Mouse (Mus musculus): ENCODE results near the gene Gm10160. TPM values are rescaled to one million over a fixed set of nuclear protein-coding genes. Genes with fewer than 3 reads are reported as not detected.
A peak's percentile ranks its signal among the peaks of the same experiment; 100 is the strongest.
"Not testable (repeated sequence)": the region's sequence is repeated elsewhere in the genome, so short reads cannot be mapped to it uniquely, and the experiment has no call there.

Gm10160 gene
- polyA plus RNA-seq, 1 experiment = not detected

GRCm38 (mm10) chr7:81840661-81841181 lies 14.9 kb downstream of the Gm10160 start:
- no peak overlapping the region for H3K4me3 ChIP-seq (ENCODE audit: insufficient read depth, low read length)
- TF ChIP-seq CTCF (IDR thresholded peaks at IDR 0.05; ENCODE audit: extremely low read depth, insufficient read depth, low read length) = no peak
- no peak for TF ChIP-seq POLR2A (IDR thresholded peaks at IDR 0.05; ENCODE audit: extremely low read depth, insufficient read depth, low read length)
- H3K27ac ChIP-seq (ENCODE audit: insufficient read depth, low read length) = peak overlapping the region; percentile 60

GRCm38 (mm10) chr7:81839746-81840145 lies 15.8 kb downstream of the Gm10160 start:
- H3K4me1 ChIP-seq (ENCODE audit: control insufficient read depth, insufficient read depth, low read length) = peaks cover 14% of the 10 kb centered on the region
- TF ChIP-seq CTCF (IDR thresholded peaks at IDR 0.05; ENCODE audit: extremely low read depth, insufficient read depth, low read length) (no peak), POLR2A (IDR thresholded peaks at IDR 0.05; ENCODE audit: extremely low read depth, insufficient read depth, low read length) (no peak)
- no peak overlapping the region for H3K27ac ChIP-seq (ENCODE audit: insufficient read depth, low read length)

More at GRCm38 (mm10) chr7:81840661-81841181, 14.9 kb downstream of the Gm10160 start:
- peaks cover 14% of the 10 kb centered on the region for H3K4me1 ChIP-seq (ENCODE audit: control insufficient read depth, insufficient read depth, low read length)

GRCm38 (mm10) chr7:81837771-81838170 lies 17.8 kb downstream of the Gm10160 start:
- peaks cover 14% of the 10 kb centered on the region for H3K4me1 ChIP-seq (ENCODE audit: control insufficient read depth, insufficient read depth, low read length)
- H3K4me3 ChIP-seq (ENCODE audit: insufficient read depth, low read length) = not testable (repeated sequence)

More at GRCm38 (mm10) chr7:81839746-81840145, 15.8 kb downstream of the Gm10160 start:
- H3K4me3 ChIP-seq (ENCODE audit: insufficient read depth, low read length) = no peak overlapping the region

GRCm38 (mm10) chr7:81835430-81835829 lies 20.2 kb downstream of the Gm10160 start:
- TF ChIP-seq CTCF (IDR thresholded peaks at IDR 0.05; ENCODE audit: extremely low read depth, insufficient read depth, low read length) (no peak), POLR2A (IDR thresholded peaks at IDR 0.05; ENCODE audit: extremely low read depth, insufficient read depth, low read length) (no peak)
- Histone ChIP-seq H3K4me1 (ENCODE audit: control insufficient read depth, insufficient read depth, low read length) (peaks cover 5% of the 10 kb centered on the region), H3K4me3 (ENCODE audit: insufficient read depth, low read length) (no peak overlapping the region), H3K27ac (ENCODE audit: insufficient read depth, low read length) (no peak overlapping the region)

More at GRCm38 (mm10) chr7:81837771-81838170, 17.8 kb downstream of the Gm10160 start:
- not testable (repeated sequence) for H3K27ac ChIP-seq (ENCODE audit: insufficient read depth, low read length)

GRCm38 (mm10) chr7:81834847-81835246 lies 20.7 kb downstream of the Gm10160 start:
- Histone ChIP-seq H3K4me3 (ENCODE audit: insufficient read depth, low read length) (no peak overlapping the region), H3K27ac (ENCODE audit: insufficient read depth, low read length) (no peak overlapping the region), H3K4me1 (ENCODE audit: control insufficient read depth, insufficient read depth, low read length) (peaks cover 3% of the 10 kb centered on the region)
- TF ChIP-seq CTCF (IDR thresholded peaks at IDR 0.05; ENCODE audit: extremely low read depth, insufficient read depth, low read length) (no peak), POLR2A (IDR thresholded peaks at IDR 0.05; ENCODE audit: extremely low read depth, insufficient read depth, low read length) (no peak)

- H3K4me1 ChIP-seq (ENCODE audit: control insufficient read depth, insufficient read depth, low read length) = peaks cover 9% of the 10 kb centered on the region
- no peak for TF ChIP-seq CTCF (IDR thresholded peaks at IDR 0.05; ENCODE audit: extremely low read depth, insufficient read depth, low read length)
- TF ChIP-seq POLR2A (IDR thresholded peaks at IDR 0.05; ENCODE audit: extremely low read depth, insufficient read depth, low read length) = peak; percentile 70
- H3K27ac ChIP-seq (ENCODE audit: insufficient read depth, low read length) = peak within 1 kb of the TSS; percentile 98
- peak within 1 kb of the TSS; percentile 64 for H3K4me3 ChIP-seq (ENCODE audit: insufficient read depth, low read length)
Observed at GRCm38 (mm10) chr7:81829379-81829894, 26.2 kb downstream of the Gm10160 start, which contains the start of gene Btbd1. TSS of gene Btbd1 (minus strand) at chr7:81829431.

- H3K27ac ChIP-seq (ENCODE audit: insufficient read depth, low read length) = peak overlapping the region; percentile 98
- TF ChIP-seq POLR2A (IDR thresholded peaks at IDR 0.05; ENCODE audit: extremely low read depth, insufficient read depth, low read length) (no peak), CTCF (IDR thresholded peaks at IDR 0.05; ENCODE audit: extremely low read depth, insufficient read depth, low read length) (no peak)
Observed at GRCm38 (mm10) chr7:81828681-81829378, 26.8 kb downstream of the Gm10160 start.

GRCm38 (mm10) chr7:81827806-81828667 lies 27.6 kb downstream of the Gm10160 start:
- TF ChIP-seq CTCF (IDR thresholded peaks at IDR 0.05; ENCODE audit: extremely low read depth, insufficient read depth, low read length) = no peak
- TF ChIP-seq POLR2A (IDR thresholded peaks at IDR 0.05; ENCODE audit: extremely low read depth, insufficient read depth, low read length) = no peak
- Histone ChIP-seq H3K4me3 (ENCODE audit: insufficient read depth, low read length) (peak overlapping the region; percentile 64), H3K4me1 (ENCODE audit: control insufficient read depth, insufficient read depth, low read length) (peaks cover 9% of the 10 kb centered on the region), H3K27ac (ENCODE audit: insufficient read depth, low read length) (peak overlapping the region; percentile 98)

More at GRCm38 (mm10) chr7:81828681-81829378, 26.8 kb downstream of the Gm10160 start:
- Histone ChIP-seq H3K4me1 (ENCODE audit: control insufficient read depth, insufficient read depth, low read length) (peaks cover 9% of the 10 kb centered on the region), H3K4me3 (ENCODE audit: insufficient read depth, low read length) (peak overlapping the region; percentile 64)

- no peak for TF ChIP-seq POLR2A (IDR thresholded peaks at IDR 0.05; ENCODE audit: extremely low read depth, insufficient read depth, low read length)
- no peak for TF ChIP-seq CTCF (IDR thresholded peaks at IDR 0.05; ENCODE audit: extremely low read depth, insufficient read depth, low read length)
- Histone ChIP-seq H3K4me1 (ENCODE audit: control insufficient read depth, insufficient read depth, low read length) (peaks cover 9% of the 10 kb centered on the region), H3K4me3 (ENCODE audit: insufficient read depth, low read length) (no peak overlapping the region), H3K27ac (ENCODE audit: insufficient read depth, low read length) (no peak overlapping the region)
Observed at GRCm38 (mm10) chr7:81825381-81825780, 30.2 kb downstream of the Gm10160 start.
